Mouse (Mus musculus) thymus, postnatal 36 days (tissue): ENCODE results near the gene Mc3r.
A peak's percentile ranks its signal among the peaks of the same experiment; 100 is the strongest.

Source experiments
- DNase-seq, 2 experiments: peaks; one replicate each; pipeline ENCODE4 v3.0.0; 2022; ENCODE audit warnings: mixed read lengths in 2 of 2

Gene Mc3r

DNA sequence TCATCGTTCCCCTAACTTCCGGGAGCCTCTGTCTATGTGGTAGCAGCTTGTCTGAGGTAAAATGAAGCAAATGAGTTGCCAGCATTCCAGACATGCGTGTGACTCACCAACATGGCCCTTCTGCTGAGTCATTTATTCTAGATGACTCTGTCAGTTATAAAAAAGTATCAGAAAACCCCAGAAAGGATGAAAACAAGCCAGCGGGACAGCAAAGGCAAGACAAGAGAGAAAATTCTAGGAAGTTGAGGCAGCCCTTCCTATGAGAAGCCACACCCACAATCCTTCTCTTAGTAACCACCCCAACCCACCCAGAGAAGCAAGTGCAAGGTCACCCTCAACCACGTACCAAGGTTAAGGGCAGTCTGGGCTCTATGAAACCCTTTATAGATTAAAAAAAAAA is 8.7 kb downstream of the Mc3r start:
- DNase-seq, result no peak

DNA sequence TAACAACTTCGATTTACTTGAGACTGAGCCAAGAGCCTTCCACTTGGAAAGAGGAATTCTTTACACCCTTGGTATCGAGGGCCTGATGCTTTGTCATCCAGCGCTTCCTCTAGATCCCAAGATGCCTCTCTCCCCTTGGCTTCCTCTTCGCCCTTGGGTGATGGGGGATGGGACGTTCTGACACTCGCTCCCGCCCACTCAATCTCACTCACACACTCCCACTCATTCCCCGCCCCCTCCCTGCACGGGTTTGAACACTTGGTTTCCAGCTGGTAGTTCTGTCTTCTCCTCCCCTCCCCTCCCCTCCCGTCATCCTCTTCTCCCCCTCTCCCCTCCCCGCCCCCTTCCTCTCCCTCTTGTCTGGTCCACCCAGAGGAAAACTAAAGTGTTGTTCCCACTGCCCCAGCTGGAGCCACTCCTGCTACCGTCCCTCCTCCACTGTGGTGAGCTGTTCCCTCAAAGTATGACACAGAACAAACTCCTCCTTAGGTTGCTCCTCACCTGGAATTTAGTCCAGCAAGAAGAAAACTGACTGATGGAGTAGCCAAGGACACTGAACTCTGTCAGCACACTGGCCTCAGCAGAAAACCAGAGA is 9.3 kb downstream of the Mc3r start:
- no peak for DNase-seq

DNA sequence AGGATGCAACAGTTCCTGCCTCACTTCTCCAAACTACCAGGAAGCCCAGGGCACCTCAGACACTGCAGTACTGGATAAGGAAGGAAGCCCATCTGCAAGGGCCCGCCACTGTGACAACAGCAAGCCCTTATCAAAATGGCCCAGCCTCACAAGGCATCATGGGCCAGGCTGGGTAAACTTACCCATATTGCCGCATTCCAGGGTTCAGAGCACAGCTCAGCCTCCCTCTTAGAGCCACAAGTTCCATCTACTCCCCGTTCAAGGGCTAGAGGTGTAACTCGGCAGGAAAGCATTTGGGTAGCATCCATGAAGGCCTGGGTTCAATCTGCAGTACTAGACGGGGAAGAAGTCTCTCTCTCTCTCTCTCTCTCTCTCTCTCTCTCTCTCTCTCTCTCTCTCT is 11.8 kb downstream of the Mc3r start:
- no peak for DNase-seq

DNA sequence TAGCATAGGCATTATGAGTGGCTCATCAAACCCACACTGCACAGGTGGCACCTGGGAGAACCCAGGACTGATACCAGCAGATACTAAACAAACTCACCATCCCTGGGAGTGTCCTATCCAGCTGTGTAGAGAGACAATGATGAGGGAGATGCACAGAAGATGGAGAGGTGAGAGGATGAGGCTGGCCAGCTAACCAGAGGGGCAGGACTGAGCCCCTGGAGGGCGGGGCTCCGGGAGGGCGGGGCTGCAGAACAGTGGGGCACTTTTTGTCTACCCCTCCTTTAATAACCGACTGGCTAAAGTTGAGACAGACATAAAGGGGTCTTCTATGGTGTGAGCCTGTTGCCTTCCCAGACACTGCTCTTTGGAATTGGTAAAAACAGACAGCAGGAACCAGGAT is 13.1 kb downstream of the Mc3r start:
- no peak for DNase-seq

DNA sequence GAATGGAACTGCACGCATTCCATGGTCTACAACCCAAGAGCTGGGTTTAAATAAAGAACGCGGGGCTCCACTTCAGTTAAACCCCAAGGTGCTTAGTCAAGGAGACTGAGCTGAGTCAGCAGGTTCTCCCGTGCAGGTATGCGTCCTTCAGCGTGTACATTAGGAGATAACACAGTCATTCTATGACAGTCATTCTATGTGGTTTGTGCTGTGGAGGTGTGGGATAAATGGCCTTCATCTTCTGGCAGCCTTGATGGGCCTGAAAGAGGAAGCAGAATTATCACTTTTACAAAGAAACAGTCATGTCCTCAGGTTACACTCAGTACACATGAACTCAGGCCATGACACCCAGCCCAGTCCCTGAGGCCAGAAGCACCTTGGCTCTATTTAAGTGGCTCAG is 14.9 kb downstream of the Mc3r start:
- DNase-seq, result no peak

DNA sequence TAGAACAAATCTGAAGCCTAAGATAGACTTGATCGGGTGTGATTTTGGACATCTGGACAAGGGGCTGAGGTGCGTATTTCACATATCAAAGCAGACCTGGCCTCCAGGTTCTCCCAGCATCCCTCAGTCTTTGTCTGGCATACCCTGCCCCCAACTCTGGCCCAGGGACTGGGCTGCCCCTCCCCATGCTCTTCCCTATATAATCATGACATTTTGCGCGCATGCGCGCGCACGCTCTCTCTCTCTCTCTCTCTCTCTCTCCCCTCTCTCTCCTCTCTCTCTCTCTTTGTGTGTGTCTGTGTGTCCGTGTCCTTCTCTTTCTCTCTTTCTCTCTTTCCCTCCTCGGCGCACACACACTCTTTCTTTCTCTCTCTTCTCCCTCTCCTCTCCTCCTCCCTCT is 21.6 kb downstream of the Mc3r start:
- no peak for DNase-seq

DNA sequence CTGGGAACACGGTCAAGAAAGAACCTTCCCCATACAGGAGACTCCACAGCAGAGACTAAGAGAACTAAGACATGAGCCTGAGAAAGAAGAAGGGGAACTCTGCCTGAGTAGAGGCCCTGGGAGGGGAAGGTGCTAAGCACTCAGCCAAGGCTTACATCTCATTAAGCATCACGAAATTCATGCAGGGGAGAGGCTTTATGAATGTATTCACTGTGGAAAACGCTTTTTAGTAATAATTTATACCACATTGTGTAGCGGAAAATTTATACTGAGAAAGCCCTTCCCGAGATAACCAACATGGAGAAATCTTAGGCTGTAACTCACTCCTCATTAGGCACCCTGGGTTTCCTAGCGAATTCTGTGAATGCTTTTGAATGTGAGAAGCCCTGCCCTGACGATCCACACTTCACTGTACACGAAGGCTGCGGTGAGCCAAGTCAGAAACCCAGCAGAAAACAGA is 22.2 kb downstream of the Mc3r start:
- DNase-seq, result no peak

DNA sequence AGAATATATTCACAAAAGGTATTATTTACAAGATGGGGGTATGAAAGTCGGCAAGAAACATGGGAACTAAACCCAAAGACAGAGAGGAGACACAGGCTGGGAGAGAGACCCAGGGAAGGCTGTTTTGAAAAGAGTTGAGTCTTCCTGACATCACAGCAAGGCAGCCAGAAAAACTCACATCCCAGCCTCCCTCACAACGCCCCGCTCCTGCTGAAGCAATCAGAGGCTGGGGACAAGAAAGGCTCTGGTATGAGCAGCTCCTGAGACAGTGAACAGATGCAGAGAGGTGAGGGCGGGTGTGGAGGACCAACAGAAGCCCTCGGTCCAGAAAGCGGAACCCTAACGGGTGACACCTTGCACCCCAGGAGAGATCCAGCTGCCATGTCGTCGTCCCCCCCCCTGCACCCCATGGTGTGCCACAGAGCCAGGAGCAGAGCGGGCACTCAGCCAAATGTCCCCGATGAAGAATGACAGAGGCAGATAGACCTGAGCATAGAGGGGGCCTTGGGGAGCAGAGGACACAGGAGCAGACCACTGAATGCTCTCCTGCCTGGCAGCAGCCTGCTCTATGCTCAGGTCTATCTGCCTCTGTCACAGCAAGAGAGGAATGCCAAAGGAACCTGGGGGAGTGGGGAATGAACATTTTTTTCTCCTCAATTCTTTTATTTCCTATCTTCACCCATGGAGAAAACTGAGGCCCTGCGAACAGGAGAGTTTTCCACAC is 22.8 kb downstream of the Mc3r start:
- no peak for DNase-seq

DNA sequence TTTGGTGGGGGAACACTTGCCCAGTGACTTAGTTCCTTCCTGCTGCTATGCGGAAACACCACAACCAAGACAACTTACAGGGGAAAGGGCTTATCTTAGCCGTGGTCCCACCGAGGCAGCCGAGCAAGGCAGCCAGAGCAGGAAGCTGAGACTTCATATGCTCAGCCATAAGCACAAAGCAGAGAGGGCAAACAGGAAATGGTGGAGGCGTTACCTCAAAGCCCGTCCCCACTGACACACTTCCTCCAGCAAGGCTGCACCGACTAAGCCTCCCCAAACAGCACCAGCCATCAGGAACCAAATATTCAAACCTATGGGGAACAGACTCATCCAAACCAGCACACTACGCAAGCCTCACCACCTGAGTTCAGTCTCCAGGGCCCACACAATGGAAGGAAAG is 26.4 kb downstream of the Mc3r start:
- DNase-seq, result peak; percentile 6 to 7

DNA sequence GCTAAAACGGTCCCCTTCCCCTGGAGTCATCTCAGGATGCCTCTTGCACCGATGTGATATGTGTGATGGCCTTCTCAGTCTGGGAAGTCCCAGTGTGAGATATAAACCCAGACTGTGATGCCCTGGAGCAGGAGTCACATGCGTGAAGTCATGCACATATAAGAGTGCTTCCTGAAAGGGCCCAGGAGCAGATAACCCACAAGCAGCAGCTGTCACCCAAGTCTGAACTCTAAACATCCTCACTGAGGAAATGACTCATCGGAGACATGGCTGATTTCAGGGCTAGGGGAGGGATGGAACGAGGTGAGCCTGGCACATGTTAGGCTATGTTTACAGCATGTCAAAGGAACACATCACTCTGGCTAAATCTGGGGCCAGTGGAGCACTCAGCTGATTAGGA is 27.9 kb downstream of the Mc3r start:
- DNase-seq, result no peak

DNA sequence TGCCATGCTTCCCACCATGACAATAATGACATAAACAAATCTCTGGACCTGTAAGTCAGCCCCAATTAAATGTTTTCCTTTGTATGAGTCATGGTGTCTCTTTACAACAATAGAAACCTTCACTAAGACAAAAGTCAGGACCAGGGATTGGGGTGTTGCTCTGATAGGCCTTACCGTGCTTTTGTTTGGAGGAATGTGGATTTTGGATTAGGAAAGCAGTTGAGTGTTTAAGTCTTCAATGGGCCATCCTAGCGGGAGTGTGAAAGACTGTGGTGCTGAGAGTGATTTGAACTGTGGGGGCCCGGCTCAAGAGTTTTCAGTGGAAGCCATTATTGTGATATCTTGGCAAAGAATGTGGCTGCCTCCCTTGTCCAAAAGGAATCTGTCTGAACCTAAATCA is 30.7 kb downstream of the Mc3r start:
- DNase-seq, result no peak

DNA sequence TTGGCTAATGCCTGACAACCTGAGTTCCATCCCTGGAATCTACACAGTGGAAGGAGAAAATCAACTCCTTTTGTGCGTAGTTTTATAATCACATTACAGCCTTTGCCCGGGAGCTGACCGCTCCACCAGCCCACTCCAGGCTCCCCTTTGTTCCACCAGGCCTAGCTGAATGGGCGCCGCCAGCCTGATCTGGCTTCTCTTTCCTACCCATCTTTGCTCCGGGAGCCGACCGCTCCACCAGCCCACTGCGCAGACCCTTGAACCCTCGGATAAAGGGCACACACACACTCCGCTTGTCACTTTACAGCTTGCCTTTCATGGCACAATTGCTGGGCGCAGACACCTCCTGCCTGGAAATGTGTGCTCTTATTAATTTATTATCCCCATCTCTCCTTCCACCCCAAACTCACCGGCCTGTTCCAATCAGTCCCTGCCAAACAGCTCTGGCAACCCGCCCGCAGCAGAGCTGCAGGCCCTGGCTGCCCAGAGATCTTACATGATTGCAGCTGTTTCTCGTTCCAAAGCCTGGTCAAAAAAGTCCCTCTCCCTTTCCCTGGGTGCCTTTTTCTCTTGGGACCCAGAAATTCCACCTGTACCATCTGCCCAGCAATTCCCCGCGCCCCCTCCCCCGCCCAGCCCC is 33.9 kb downstream of the Mc3r start:
- DNase-seq, result no peak

DNA sequence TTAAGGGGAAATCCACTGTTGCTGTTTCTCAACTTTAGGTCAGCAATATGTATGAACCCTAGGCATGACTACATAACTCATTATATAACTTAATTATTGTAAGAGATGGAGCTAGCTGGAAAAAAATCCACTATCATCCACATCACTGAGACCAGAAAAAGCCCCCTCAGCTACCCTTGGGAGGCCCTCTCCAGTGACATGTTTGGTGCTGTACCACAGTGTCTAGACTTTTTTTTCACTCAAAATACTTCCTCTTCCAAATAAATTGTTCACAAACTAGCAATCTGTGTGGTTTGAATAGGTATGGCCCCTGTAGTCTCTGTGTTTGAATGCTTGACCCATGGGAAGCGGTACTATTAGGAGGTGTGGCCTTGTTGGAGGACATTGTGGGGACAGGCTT is 39.4 kb downstream of the Mc3r start:
- DNase-seq, result no peak

DNA sequence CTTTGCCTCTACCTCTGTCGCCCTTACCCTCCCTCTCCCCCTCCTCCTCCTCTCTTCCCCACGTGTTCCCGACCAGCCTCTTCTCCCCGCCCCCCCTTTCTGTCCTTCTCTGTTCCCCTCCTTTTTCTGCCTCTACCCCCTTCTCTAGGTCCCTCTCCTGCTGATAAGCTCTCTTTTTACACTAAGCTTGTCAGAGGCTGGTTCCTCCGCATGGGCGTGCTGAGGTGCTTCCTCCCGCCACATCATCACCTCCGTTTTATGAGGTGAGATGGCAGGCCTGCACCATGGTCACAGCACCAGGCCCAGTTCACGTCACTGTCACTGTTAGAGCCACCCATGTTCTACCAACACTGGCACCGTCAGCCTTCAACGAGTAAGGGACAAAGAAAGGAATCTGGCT is 40.7 kb downstream of the Mc3r start:
- DNase-seq, result no peak

DNA sequence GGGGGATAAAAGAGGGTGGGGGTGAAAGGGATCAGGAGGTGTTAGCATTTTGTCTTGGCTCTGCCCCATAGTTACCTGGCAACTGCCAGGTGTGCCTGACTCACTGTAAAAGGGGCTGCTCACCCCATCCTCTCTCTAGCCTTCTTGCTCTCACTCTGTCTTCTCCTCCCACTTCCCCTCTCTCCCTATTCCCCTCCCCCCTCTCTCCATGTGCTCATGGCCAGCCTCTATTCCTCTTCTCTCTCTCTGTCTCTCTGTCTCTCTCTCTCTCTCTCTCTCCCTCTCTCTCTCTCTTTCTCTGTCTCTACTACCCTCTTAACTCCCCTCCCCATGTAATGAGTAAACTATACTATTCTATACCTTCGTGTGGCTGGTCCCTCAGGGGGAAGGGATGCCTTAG is 41.3 kb downstream of the Mc3r start:
- DNase-seq, result no peak

DNA sequence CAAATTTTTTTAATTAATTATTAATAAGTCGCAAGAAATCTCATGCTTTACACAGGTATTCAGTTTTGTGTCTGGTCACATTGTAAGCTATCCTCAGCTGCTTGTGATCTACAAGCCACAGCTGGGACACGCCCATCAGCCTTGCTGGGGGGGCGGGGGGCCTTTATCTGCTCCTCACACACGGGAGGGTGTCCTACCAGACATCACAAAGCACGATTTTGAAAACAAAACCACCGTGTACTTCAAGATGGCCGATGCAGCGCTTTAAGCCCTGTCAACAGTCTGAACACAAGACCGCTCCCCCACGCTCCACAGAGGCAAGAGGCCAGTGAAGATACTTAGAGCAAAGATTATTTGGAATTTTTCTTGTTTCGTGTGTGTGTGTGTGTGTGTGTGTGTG is 42.2 kb downstream of the Mc3r start:
- no peak for DNase-seq

DNA sequence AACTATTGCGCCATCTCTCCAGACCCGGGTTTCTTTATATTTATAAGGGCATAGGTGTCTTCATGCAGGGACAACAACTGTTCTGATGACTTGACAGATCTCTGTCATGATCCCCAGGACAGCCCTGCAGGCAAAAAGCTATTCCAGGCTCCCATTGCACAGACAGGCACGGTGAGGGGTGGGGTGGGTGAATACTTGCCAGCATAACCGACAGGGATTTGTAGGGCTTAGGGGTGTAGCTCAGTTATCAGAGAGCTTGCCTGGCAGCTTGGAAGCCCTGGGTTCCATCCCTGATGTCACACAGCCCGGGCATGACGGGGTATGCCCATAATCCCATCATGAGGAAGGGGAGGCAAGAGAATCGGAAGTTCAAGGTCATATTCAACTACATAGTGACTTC is 42.7 kb downstream of the Mc3r start:
- DNase-seq, result no peak

DNA sequence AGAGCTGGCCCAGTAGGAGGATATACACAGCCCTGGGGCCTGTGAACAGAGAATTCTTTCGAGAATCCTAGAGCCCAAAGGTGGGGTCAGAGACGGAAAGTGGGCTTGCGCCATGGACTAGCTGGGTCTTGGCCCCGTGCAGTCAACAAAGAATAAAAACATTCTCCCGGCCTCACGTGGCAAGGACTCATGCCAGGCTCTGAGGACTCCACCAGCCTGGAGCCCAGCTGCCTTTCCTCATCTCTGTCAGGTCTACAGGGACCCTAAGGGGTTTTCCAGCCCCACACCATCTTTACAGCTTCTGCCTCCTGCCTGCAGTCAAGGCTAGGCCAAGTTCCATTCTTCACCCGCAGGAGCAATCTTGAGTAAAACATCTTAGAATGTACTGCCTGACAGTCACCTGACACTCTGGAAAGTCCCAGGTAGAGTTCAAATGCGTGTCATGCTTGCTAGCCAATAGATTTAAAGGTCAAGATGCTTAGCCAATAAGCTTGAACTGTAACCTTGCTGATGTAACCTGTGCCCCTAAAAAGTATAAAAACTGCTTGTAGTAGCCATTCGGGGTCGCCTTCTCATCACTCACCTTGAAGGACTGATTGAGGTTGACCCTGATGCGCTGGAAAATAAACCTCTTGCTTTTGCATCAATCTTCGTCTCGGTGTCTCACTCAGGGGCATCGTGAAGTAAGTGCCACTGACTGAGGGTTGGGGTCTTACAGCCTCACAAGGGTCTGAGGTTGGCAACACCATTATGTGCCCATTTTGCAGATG is 43.6 kb downstream of the Mc3r start:
- DNase-seq, result no peak

DNA sequence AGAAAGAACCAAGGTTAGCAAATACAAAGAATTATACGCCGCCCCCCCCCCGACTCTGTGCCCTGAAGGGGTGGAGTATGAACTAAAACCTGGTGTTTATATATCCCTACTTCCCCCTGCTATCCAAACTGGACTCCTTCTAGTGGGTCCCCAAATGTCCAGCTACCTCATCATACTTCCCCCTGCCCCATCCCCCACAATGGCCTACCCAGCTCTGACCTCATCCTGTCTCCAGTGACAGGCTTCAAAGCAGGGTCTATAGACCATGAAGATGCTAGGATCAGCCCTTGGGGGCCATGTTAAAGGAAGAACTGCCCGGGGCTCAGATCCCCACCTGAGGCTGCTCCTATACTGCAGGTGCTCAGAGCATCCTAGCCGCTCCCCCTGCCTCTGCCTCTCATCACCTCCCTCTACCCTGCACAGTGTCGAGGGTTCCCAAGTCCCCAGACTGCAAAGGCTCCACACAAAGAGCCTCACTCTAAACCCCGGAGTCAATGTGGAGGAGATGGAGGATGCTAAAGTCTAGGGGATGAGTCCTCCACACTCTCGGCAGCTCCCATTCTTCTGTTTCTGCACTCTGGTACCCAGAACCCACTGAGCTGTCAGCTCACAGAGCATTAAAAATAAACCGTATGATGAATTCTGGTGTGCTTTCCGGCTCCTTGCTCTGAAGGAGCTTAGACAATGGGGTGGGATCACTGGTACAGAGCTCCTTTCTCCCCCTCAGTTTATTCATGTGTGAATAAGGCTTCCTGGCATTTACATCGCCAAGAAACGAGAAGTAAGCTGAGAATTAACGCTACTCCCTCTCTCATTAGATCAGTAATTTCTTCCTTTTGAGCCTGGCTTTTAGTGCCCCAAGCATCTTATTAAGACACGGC is 44.5 kb downstream of the Mc3r start:
- no peak for DNase-seq

DNA sequence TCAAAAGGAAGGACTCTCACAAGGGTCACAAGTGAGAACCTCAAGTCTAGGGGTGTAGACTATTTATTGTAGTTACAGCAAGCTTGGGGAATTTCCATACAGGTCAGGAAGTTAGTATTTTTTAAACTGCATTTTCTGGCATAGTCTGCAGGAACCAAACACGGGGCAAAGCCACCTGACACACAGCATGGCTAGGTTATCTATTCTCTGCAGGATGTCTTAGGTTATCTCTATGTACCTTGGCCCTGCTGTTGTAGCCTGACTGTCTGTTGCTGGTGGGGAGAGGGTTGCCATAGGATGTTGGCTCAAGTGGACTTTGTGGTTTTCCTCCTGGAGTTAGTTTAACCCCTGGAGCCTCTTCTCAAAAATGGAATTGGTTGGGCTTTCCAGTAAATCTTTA is 49.8 kb downstream of the Mc3r start:
- DNase-seq, result no peak

DNA sequence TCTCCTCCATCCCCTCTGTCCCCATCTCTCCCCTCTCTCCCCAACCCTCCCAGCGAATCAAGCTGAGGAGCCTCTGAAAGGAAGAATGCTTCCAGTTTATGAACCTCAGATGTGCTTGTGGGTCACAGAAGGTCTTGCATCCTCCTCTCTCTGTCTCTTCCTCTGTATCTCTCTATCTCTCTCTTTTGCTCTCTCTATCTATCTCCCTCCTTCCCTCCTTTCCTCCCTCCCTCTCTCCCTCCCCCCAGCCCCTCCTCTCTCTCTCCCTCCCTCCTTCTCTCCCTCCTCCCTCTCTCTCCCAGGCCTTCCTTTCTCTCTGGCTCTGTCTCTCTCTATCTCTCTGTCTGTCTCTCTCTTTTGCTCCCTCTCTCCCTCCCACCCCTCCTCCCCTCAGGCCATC is 50.2 kb downstream of the Mc3r start:
- DNase-seq, result no peak

DNA sequence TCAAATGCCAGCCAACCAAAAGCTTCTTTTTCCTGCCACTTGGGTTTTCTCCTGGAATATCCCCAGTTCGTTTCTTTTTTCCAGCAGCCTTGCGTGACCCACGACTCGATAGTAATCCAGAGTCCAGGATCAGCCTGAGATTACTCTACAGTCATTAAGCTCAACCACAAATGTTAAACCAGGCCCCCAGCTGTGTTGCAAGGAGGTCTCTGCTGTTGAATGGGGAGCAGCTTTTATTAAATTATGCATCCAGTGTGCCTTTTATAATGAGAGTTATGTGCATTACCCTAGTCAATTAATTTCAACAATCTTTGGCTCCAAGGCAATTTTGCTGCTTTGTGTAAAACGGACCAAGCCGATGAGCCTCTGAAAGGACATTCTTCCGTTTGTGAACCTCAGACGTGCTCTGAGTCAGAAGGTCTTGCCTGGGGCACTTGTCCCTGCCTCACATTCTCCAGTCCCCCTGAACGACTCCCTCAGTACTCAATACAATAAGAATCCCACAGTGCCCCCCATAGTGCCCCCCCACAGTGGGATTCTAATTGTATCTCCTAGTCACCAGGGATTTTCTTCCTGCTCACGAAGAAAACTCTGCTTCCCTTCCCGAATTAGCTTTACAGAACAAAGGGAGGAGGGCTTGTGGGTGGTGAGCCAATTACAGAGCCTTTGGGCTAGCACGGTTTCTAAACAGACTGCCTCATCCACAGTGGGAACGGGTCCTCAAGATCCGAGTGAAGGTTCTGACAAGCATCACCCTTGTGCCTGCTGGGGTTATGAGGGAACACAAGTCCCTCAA is 51.0 kb downstream of the Mc3r start:
- no peak for DNase-seq
